In genomic region chr5:23561227-23561626, GRCm38 (mm10) we compare ENCODE assay signal across 22 mouse cellular contexts.
A peak's percentile ranks its signal among the peaks of the same experiment; 100 is the strongest.
DNase-seq lines count a peak whose midpoint lies in the region; ATAC-seq and TF ChIP-seq lines count a peak whose summit lies in the region.
"Had no signal": no experiment of that assay in that cellular context is flagged by ENCODE, and none has a peak within 500 bp of the region (broad histone marks: within the 10 kb centered on the region; RNA-seq: fewer than 3 reads in every experiment).

No protein-coding gene starts in this region.

- no peak overlapping the region for H3K27ac ChIP-seq in lung, embryonic 14.5 days (ENCODE audit: low read depth)
- H3K27ac ChIP-seq in lung, postnatal 0 days (ENCODE audit: low read length): peak overlapping the region; percentile 62
- H3K27ac ChIP-seq: forebrain, embryonic 10.5 days; forebrain, embryonic 13.5 days; heart, adult 2 months; heart, embryonic 10.5 days; hindbrain, embryonic 12.5 days; hindbrain, embryonic 15.5 days had no signal

- peaks cover 4% of the 10 kb centered on the region; the same call in 1 of the 2 replicates for H3K36me3 ChIP-seq in lung, embryonic 14.5 days (ENCODE audit: insufficient read depth)
- no peaks in the 10 kb centered on the region; the same call in 1 of the 2 replicates for H3K36me3 ChIP-seq in lung, postnatal 0 days (ENCODE audit: insufficient read depth, low read length)

- DNase-seq in lung, embryonic 14.5 days: peak; percentile 13
- DNase-seq in lung, postnatal 14 days: no peak
- DNase-seq in lung, postnatal 0 days (ENCODE audit: low spot score): peak; percentile 80
- no peak for DNase-seq in lung, adult 2 months
- DNase-seq in lung, postnatal 36 days: peak; percentile 47
- no peak for DNase-seq in cerebellum, adult 9-10 months
- DNase-seq: adrenal gland, adult 8-10 months; adrenal gland, postnatal 25 days; cerebellum, adult 11-12 months; cerebellum, adult 8-10 months; cerebellum, postnatal 14 days; gastrocnemius, postnatal 10 days; gastrocnemius, postnatal 36 days; heart, adult 2 months had no signal

- peak; percentile 76 for TF ChIP-seq EP300 in lung, postnatal 0 days (IDR thresholded peaks at IDR 0.05)

- no peak for TF ChIP-seq CTCF in lung, embryonic 14.5 days (IDR thresholded peaks at IDR 0.05; ENCODE audit: low read depth)
- no peak for TF ChIP-seq CTCF in lung, postnatal 0 days (IDR thresholded peaks at IDR 0.05)
- TF ChIP-seq CTCF in lung, adult 2 months (IDR thresholded peaks at IDR 0.05; ENCODE audit: insufficient read depth, low read length): no peak

- no peak for ATAC-seq in lung, embryonic 14.5 days (ENCODE audit: insufficient read depth)
- peak; percentile 93 for ATAC-seq in lung, postnatal 0 days
- ATAC-seq: activated CD4-positive, CD25-positive, alpha-beta regulatory T cell, adult 4 months; CD4-positive, CD25-positive, alpha-beta regulatory T cell, adult 4 months; forebrain, embryonic 13.5 days; forebrain, embryonic 16.5 days had no signal

- H3K9ac ChIP-seq in lung, embryonic 14.5 days: no peak overlapping the region
- H3K9ac ChIP-seq in lung, postnatal 0 days (replicated peaks; ENCODE audit: low read depth): no peak overlapping the region
- H3K9ac ChIP-seq: forebrain, embryonic 13.5 days; hindbrain, embryonic 12.5 days; hindbrain, embryonic 15.5 days had no signal

- 68% methylated on average over 2 of the region's 2 CpGs for WGBS in lung, embryonic 14.5 days
- WGBS in lung, postnatal 0 days: 55% methylated on average over 2 of the region's 2 CpGs
- 68% methylated on average over 2 of the region's 2 CpGs for WGBS in lung, adult 2 months

- H3K27me3 ChIP-seq in lung, embryonic 14.5 days (ENCODE audit: insufficient read depth, low read length): no peaks in the 10 kb centered on the region
- H3K27me3 ChIP-seq in lung, postnatal 0 days (replicated peaks; ENCODE audit: insufficient read depth, low read length): no peaks in the 10 kb centered on the region
- H3K27me3 ChIP-seq: forebrain, embryonic 13.5 days; hindbrain, embryonic 12.5 days; hindbrain, embryonic 15.5 days had no signal

- no peaks in the 10 kb centered on the region; the same call in 1 of the 2 replicates for H3K4me1 ChIP-seq in lung, embryonic 14.5 days (ENCODE audit: insufficient read depth)
- H3K4me1 ChIP-seq in lung, postnatal 0 days (ENCODE audit: insufficient read depth, low read depth, low read length): peaks cover 14% of the 10 kb centered on the region
- H3K4me1 ChIP-seq in lung, adult 2 months (ENCODE audit: control insufficient read depth, insufficient read depth, low read length): peaks cover 3% of the 10 kb centered on the region; the same call in 1 of the 2 replicates
- H3K4me1 ChIP-seq: forebrain, embryonic 10.5 days; forebrain, embryonic 13.5 days; hindbrain, embryonic 15.5 days had no signal

- no peak overlapping the region for H3K4me3 ChIP-seq in lung, embryonic 14.5 days (ENCODE audit: low read depth, low read length)
- H3K4me3 ChIP-seq in lung, postnatal 0 days (ENCODE audit: low read depth, low read length): no peak overlapping the region
- no peak overlapping the region for H3K4me3 ChIP-seq in lung, adult 2 months (replicated peaks; ENCODE audit: extremely low read depth, low read depth, low read length)
- H3K4me3 ChIP-seq: forebrain, embryonic 10.5 days; forebrain, embryonic 13.5 days; heart, adult 2 months; heart, embryonic 10.5 days; hindbrain, embryonic 12.5 days; hindbrain, embryonic 15.5 days had no signal

- H3K4me2 ChIP-seq in lung, embryonic 14.5 days: no peak overlapping the region
- H3K4me2 ChIP-seq in lung, postnatal 0 days (replicated peaks; ENCODE audit: low read depth, low read length): no peak overlapping the region
- H3K4me2 ChIP-seq: forebrain, embryonic 13.5 days; hindbrain, embryonic 12.5 days; hindbrain, embryonic 15.5 days had no signal

- no peak for TF ChIP-seq POLR2A in lung, adult 2 months (IDR thresholded peaks at IDR 0.05; ENCODE audit: borderline replicate concordance, extremely low read depth, low read depth, low read length)

- H3K9me3 ChIP-seq in lung, embryonic 14.5 days (ENCODE audit: low read depth, low read length): no peaks in the 10 kb centered on the region
- no peaks in the 10 kb centered on the region for H3K9me3 ChIP-seq in lung, postnatal 0 days (ENCODE audit: low read length)
- H3K9me3 ChIP-seq: forebrain, embryonic 10.5 days; forebrain, embryonic 13.5 days; heart, embryonic 10.5 days; hindbrain, embryonic 12.5 days; hindbrain, embryonic 15.5 days had no signal

Comparison
In these comparisons a context has a peak if more than half of its experiments do, and no peak if none do; other contexts are left out.
1. DNase-seq: peak in lung, embryonic 14.5 days (single experiment), lung, postnatal 0 days (single experiment) and lung, postnatal 36 days (single experiment); none in lung, postnatal 14 days (single experiment), lung, adult 2 months (single experiment) and cerebellum, adult 9-10 months (single experiment).